Mouse (Mus musculus) heart, postnatal 36 days (tissue): ENCODE results near the gene Tcte2. TPM values are rescaled to one million over a fixed set of nuclear protein-coding genes. Genes with fewer than 3 reads are reported as not detected.

Experiments used
- DNase-seq, 2 experiments: peaks; one replicate each; pipeline ENCODE4 v3.0.0; 2021 to 2022
- intact Hi-C: fragments of 180-260 bp; cut with DNase I; formaldehyde crosslinking; loops from one replicate; pipeline ENCODE4 v1.15.1; 2025
- total RNA-seq, 2 experiments: library from RNA; stranded (reverse); gene quantifications; 2 replicates each; pipeline ENCODE4 v1.2.3; 2021

Tcte2 gene
- total RNA-seq, 2 experiments from 2014 or later: 4.1 to 6.4 TPM

- DNase-seq: no peak
Measured at GRCm38 (mm10) chr17:13668052-13669015, 93.3 kb downstream of the Tcte2 start.

DNA sequence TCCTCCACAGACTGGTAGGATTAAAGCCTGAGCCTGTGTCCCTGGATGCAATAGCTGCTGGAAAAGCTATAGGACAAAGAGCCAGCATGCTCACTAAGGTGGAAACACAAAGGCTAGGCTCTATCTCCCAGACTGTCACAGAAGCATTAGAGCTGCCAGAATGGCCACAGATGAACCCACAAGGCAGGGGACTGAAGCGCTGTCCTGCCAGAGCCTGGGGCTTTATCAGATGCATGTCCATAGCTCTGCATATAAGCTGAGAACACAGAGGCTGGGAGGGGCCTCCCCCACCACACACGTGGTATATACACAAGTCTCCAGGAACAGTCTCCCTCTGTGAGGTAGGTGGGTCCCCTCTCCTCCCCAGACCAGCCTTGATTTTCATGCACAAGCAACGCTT is 94.6 kb downstream of the Tcte2 start:
- intact Hi-C loops: no loop called here
- DNase-seq: no peak

More at GRCm38 (mm10) chr17:13668052-13669015, 93.3 kb downstream of the Tcte2 start:
- intact Hi-C loops: no loop called here

DNA sequence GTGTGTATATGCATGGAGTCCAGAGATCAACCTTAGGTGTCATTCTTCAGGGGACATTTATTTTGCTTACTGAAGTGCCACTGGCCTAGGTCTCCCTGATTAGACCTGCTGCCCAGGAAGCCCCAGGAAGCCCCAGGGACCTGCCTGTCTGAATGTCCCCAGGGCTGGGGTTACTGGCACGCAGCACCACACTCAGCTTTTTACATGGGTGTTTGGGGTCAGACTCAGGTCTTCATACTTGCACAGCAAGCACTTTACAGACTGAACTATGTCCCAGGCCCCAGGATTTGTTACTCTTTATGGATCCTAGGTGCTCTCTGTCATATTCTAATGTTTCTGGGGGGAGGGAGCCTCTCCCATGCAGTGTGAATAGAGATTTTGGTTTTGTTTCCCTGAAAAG is 95.9 kb downstream of the Tcte2 start:
- intact Hi-C loops: no loop called here
- no peak for DNase-seq

- intact Hi-C loops: no loop called here
- DNase-seq: no peak
Measured at GRCm38 (mm10) chr17:13663386-13664166, 98.0 kb downstream of the Tcte2 start.

Other genes starting within 250 kb of the Tcte2 start
- gene Afdn, start 1.3 kb downstream of the Tcte2 start, total RNA-seq: 100 to 1,000 TPM in 1 of 2 experiments, 10 to 100 TPM in 1; 86.4 to 102 TPM
- under 1 TPM in 1 of 2 experiments, not detected in 1; 0.16 TPM for gene Gm7168, start 186.5 kb upstream of the Tcte2 start, total RNA-seq
- gene Gm7356, start 241.9 kb upstream of the Tcte2 start, total RNA-seq: not detected